Mouse (Mus musculus) forebrain, embryonic 16.5 days (tissue): ENCODE results near the gene Gnai2. TPM values are rescaled to one million over a fixed set of nuclear protein-coding genes. Genes with fewer than 3 reads are reported as not detected.
A peak's percentile ranks its signal among the peaks of the same experiment; 100 is the strongest.

Experiments used
- ATAC-seq: fragments of 200-750 bp; cut with Nextera tagmentation; 2 replicates; pipeline ENCODE4 v1.8.0; 2017; ENCODE audit warnings: mild to moderate bottlenecking, moderate library complexity
- H3K27ac ChIP-seq: fragments of 300-500 bp; sonication (generic); 2 replicates; pipeline ENCODE4 v1.5.1; 2014; ENCODE audit warnings: low read length, control low read depth
- H3K27me3 ChIP-seq: fragments of 300-500 bp; sonication (generic); replicated peaks from 2 replicates; pipeline ENCODE4 v1.6.1; 2014; ENCODE audit warnings: low read length; ENCODE audit not compliant: control insufficient read depth, insufficient read depth
- H3K36me3 ChIP-seq: fragments of 300-500 bp; sonication (generic); 2 replicates; pipeline ENCODE4 v1.6.1; 2014; ENCODE audit not compliant: control insufficient read depth, insufficient read depth
- H3K4me1 ChIP-seq: fragments of 300-500 bp; sonication (generic); replicated peaks from 2 replicates; pipeline ENCODE4 v1.6.1; 2014; ENCODE audit warnings: low read length; ENCODE audit not compliant: control insufficient read depth, insufficient read depth
- H3K4me2 ChIP-seq: fragments of 300-500 bp; sonication (generic); 2 replicates; pipeline ENCODE4 v1.6.1; 2014; ENCODE audit warnings: mild to moderate bottlenecking, low read length, control low read depth
- H3K4me3 ChIP-seq: fragments of 300-500 bp; sonication (generic); replicated peaks from 2 replicates; pipeline ENCODE4 v1.5.1; 2014; ENCODE audit warnings: mild to moderate bottlenecking, low read length, control low read depth
- H3K9ac ChIP-seq: fragments of 300-500 bp; sonication (generic); replicated peaks from 2 replicates; pipeline ENCODE4 v1.6.1; 2014; ENCODE audit warnings: low read depth, low read length, control low read depth
- H3K9me3 ChIP-seq: fragments of 300-500 bp; sonication (generic); 2 replicates; pipeline ENCODE4 v1.6.1; 2016; ENCODE audit warnings: low read length; ENCODE audit not compliant: control insufficient read depth
- WGBS: fragments of 180-500 bp; shearing (Covaris S2); extraction: QIAGEN DNeasy Blood & Tissue Kit; methylation state at CpG from one replicate; pipeline ENCODE4 v1.1.7; 2014; 5-methylcytosine and 5-hydroxymethylcytosine counted together
- polyA plus RNA-seq: library from polyadenylated mRNA; unstranded; fragments of >200 nt; fragmentation: Nextera tagmentation; extraction: Ambion mirVana; gene quantifications from 2 replicates; pipeline ENCODE4 v1.2.1, GENCODE M21; 2015

Gnai2 gene
- polyA plus RNA-seq, 1 experiment from 2014 or later, result 299 TPM

GRCm38 (mm10) chr9:107674609-107675429 lies 39.7 kb upstream of the Gnai2 start:
- H3K36me3 ChIP-seq, result no peaks in the 10 kb centered on the region
- no peak overlapping the region for H3K4me2 ChIP-seq
- WGBS, result 57% methylated on average over 9 of the region's 9 CpGs
- no peak overlapping the region for H3K9ac ChIP-seq
- H3K4me1 ChIP-seq, result peaks cover 20% of the 10 kb centered on the region
- no peak overlapping the region for H3K4me3 ChIP-seq
- H3K9me3 ChIP-seq, result no peaks in the 10 kb centered on the region
- ATAC-seq, result no peak
- no peak overlapping the region for H3K27ac ChIP-seq
- H3K27me3 ChIP-seq, result peaks cover 18% of the 10 kb centered on the region

- Histone ChIP-seq H3K36me3 (no peaks in the 10 kb centered on the region), H3K27ac (no peak overlapping the region), H3K9ac (no peak overlapping the region), H3K27me3 (peaks cover 14% of the 10 kb centered on the region), H3K4me1 (peaks cover 17% of the 10 kb centered on the region), H3K4me2 (no peak overlapping the region), H3K9me3 (no peaks in the 10 kb centered on the region), H3K4me3 (no peak overlapping the region)
- 67% methylated on average over 5 of the region's 5 CpGs for WGBS
- no peak for ATAC-seq
These were observed 35.1 kb upstream of the Gnai2 start for GRCm38 (mm10) chr9:107670259-107670658.

- Histone ChIP-seq H3K27me3 (peaks cover 7% of the 10 kb centered on the region), H3K4me2 (no peak within 1 kb of the TSS), H3K36me3 (no peaks in the 10 kb centered on the region), H3K4me3 (no peak within 1 kb of the TSS), H3K9ac (no peak within 1 kb of the TSS), H3K4me1 (peaks cover 17% of the 10 kb centered on the region), H3K9me3 (no peaks in the 10 kb centered on the region), H3K27ac (no peak within 1 kb of the TSS)
- 89% methylated on average over 9 of the region's 9 CpGs for WGBS
- ATAC-seq, result no peak
These were observed 34.3 kb upstream of the Gnai2 start, which contains the start of gene Slc38a3 for GRCm38 (mm10) chr9:107669480-107669945. Gene Slc38a3, minus strand, starts transcription at chr9:107669530.

- Histone ChIP-seq H3K4me3 (no peak overlapping the region), H3K27ac (no peak overlapping the region), H3K27me3 (peaks cover 7% of the 10 kb centered on the region; the same call in 1 of the 2 replicates), H3K9me3 (no peaks in the 10 kb centered on the region), H3K4me1 (peaks cover 17% of the 10 kb centered on the region), H3K4me2 (no peak overlapping the region), H3K36me3 (no peaks in the 10 kb centered on the region), H3K9ac (no peak overlapping the region)
- no peak for ATAC-seq
- WGBS, result 49% methylated on average over 3 of the region's 3 CpGs
These were observed 33.7 kb upstream of the Gnai2 start for GRCm38 (mm10) chr9:107668916-107669315.

- H3K4me2 ChIP-seq, result no peak overlapping the region
- H3K27me3 ChIP-seq, result peaks cover 7% of the 10 kb centered on the region; the same call in 1 of the 2 replicates
- no peak overlapping the region for H3K4me3 ChIP-seq
- 39% methylated on average over 8 of the region's 8 CpGs for WGBS
- no peaks in the 10 kb centered on the region for H3K9me3 ChIP-seq
- H3K36me3 ChIP-seq, result no peaks in the 10 kb centered on the region
- H3K9ac ChIP-seq, result no peak overlapping the region
- ATAC-seq, result no peak
- peaks cover 25% of the 10 kb centered on the region for H3K4me1 ChIP-seq
- H3K27ac ChIP-seq, result no peak overlapping the region
These were observed 32.8 kb upstream of the Gnai2 start for GRCm38 (mm10) chr9:107668011-107668410.

GRCm38 (mm10) chr9:107667219-107667618 lies 32.1 kb upstream of the Gnai2 start:
- WGBS, result under 1% methylated on average over 24 of the region's 24 CpGs
- no peaks in the 10 kb centered on the region for H3K9me3 ChIP-seq
- H3K27ac ChIP-seq, result no peak overlapping the region
- ATAC-seq, result peak; percentile 92
- peak overlapping the region; percentile 49 for H3K4me3 ChIP-seq
- H3K9ac ChIP-seq, result peak overlapping the region; percentile 53
- peaks cover 7% of the 10 kb centered on the region; the same call in 1 of the 2 replicates for H3K27me3 ChIP-seq
- peaks cover 26% of the 10 kb centered on the region for H3K4me1 ChIP-seq
- peak overlapping the region; percentile 86 for H3K4me2 ChIP-seq
- no peaks in the 10 kb centered on the region for H3K36me3 ChIP-seq

GRCm38 (mm10) chr9:107666751-107667205 lies 31.6 kb upstream of the Gnai2 start:
- H3K4me2 ChIP-seq, result peak overlapping the region; percentile 86
- no peak overlapping the region for H3K27ac ChIP-seq
- peaks cover 26% of the 10 kb centered on the region for H3K4me1 ChIP-seq
- peak; percentile 42; the same call in 1 of the 2 replicates for ATAC-seq
- H3K9me3 ChIP-seq, result no peaks in the 10 kb centered on the region
- H3K4me3 ChIP-seq, result peak overlapping the region; percentile 49
- H3K27me3 ChIP-seq, result peaks cover 7% of the 10 kb centered on the region; the same call in 1 of the 2 replicates
- peak overlapping the region; percentile 53 for H3K9ac ChIP-seq
- WGBS, result under 1% methylated on average over 30 of the region's 30 CpGs
- no peaks in the 10 kb centered on the region for H3K36me3 ChIP-seq

- no peaks in the 10 kb centered on the region for H3K36me3 ChIP-seq
- no peaks in the 10 kb centered on the region for H3K9me3 ChIP-seq
- 79% methylated on average over 7 of the region's 7 CpGs for WGBS
- H3K4me3 ChIP-seq, result no peak overlapping the region
- peaks cover 7% of the 10 kb centered on the region; the same call in 1 of the 2 replicates for H3K27me3 ChIP-seq
- H3K9ac ChIP-seq, result no peak overlapping the region
- peaks cover 31% of the 10 kb centered on the region for H3K4me1 ChIP-seq
- no peak overlapping the region for H3K27ac ChIP-seq
- peak overlapping the region; percentile 86; the same call in 1 of the 2 replicates for H3K4me2 ChIP-seq
- no peak for ATAC-seq
These were observed 30.1 kb upstream of the Gnai2 start for GRCm38 (mm10) chr9:107665308-107665707.

- Histone ChIP-seq H3K9ac (no peak overlapping the region), H3K36me3 (no peaks in the 10 kb centered on the region), H3K4me1 (peaks cover 39% of the 10 kb centered on the region), H3K4me2 (0 out of 2 replicates have a peak overlapping the region, but pooled peaks have one; percentile 10), H3K27ac (no peak overlapping the region), H3K4me3 (no peak overlapping the region), H3K9me3 (no peaks in the 10 kb centered on the region), H3K27me3 (peaks cover 6% of the 10 kb centered on the region; the same call in 1 of the 2 replicates)
- WGBS, result 46% methylated on average over 9 of the region's 9 CpGs
- ATAC-seq, result no peak
These were observed 28.4 kb upstream of the Gnai2 start for GRCm38 (mm10) chr9:107663525-107663924.
